Mouse (Mus musculus): Measurements from ENCODE around the gene Glis2. TPM values are rescaled to one million over a fixed set of nuclear protein-coding genes. Genes with fewer than 3 reads are reported as not detected.

Gene Glis2
- 0.50 TPM for polyA plus RNA-seq (2017; shearing (Covaris generic))

GRCm38 (mm10) chr16:4593971-4594813 lies at the start of gene Glis2:
Gene Glis2 (plus strand): TSS chr16:4594713.

GRCm38 (mm10) chr16:4559715-4560144 lies 34.8 kb upstream of the Glis2 start, which contains the start of gene Tfap4:
Gene Tfap4 (minus strand): TSS chr16:4559854.

GRCm38 (mm10) chr16:4624481-4625110 lies 30.1 kb downstream of the Glis2 start, which contains the start of gene Pam16:
Gene Pam16 (minus strand): TSS chr16:4624988.

GRCm38 (mm10) chr16:4639831-4640237 lies 45.3 kb downstream of the Glis2 start, which contains the start of the genes Vasn and Dnaja3:
Gene Vasn (plus strand): TSS chr16:4639941.
Gene Dnaja3 (plus strand): TSS chr16:4639989.

Other genes starting within 250 kb of the Glis2 start
- gene Adcy9, start 174.2 kb upstream of the Glis2 start, polyA plus RNA-seq (2017; shearing (Covaris generic)): 0.68 TPM
- gene Srl, start 52.9 kb upstream of the Glis2 start, polyA plus RNA-seq (2017; shearing (Covaris generic)): 0.89 TPM
- 2.3 TPM for gene Tfap4, start 34.9 kb upstream of the Glis2 start, polyA plus RNA-seq (2017; shearing (Covaris generic))
- 17.0 TPM for gene Pam16, start 30.3 kb downstream of the Glis2 start, polyA plus RNA-seq (2017; shearing (Covaris generic))
- gene Vasn, start 45.2 kb downstream of the Glis2 start, polyA plus RNA-seq (2017; shearing (Covaris generic)): 0.96 TPM
- 68.3 TPM for gene Dnaja3, start 45.3 kb downstream of the Glis2 start, polyA plus RNA-seq (2017; shearing (Covaris generic))
- gene Coro7, start 85.1 kb downstream of the Glis2 start, polyA plus RNA-seq (2017; shearing (Covaris generic)): 180 TPM
- gene Nmral1, start 124.6 kb downstream of the Glis2 start, polyA plus RNA-seq (2017; shearing (Covaris generic)): 9.6 TPM
- gene Hmox2, start 131.6 kb downstream of the Glis2 start, polyA plus RNA-seq (2017; shearing (Covaris generic)): 104 TPM
- gene Cdip1, start 195.6 kb downstream of the Glis2 start, polyA plus RNA-seq (2017; shearing (Covaris generic)): 45.5 TPM
- gene 4930562C15Rik, start 240.7 kb downstream of the Glis2 start, polyA plus RNA-seq (2017; shearing (Covaris generic)): 0.35 TPM

Measured in inflammation-experienced regulatory T-cells, adult 16 weeks (primary cell).